Mouse (Mus musculus) heart, postnatal 0 days (tissue): Measurements from ENCODE around the gene Igf2bp3.

Source experiments
- CTCF ChIP-seq: IDR thresholded peaks from 2 replicates; pipeline ENCODE4 v1.5.1; 2016; ENCODE audit warnings: antibody characterized with exemption, control low read depth, low read depth
- EP300 ChIP-seq: IDR thresholded peaks from 2 replicates; pipeline ENCODE4 v1.6.1; 2016; ENCODE audit warnings: antibody characterized with exemption, low read depth

- no peak for TF ChIP-seq EP300
- TF ChIP-seq CTCF, result no peak
Observed at GRCm38 (mm10) chr6:49194536-49194935, 20.2 kb downstream of the Igf2bp3 start.
